Mouse (Mus musculus): ENCODE data around the gene Nek7.

Gene Nek7

GRCm38 (mm10) chr1:138568434-138569232 is 51.3 kb downstream of the Nek7 start:
- peak; percentile 96 for DNase-seq

GRCm38 (mm10) chr1:138567946-138568345 is 52.0 kb downstream of the Nek7 start:
- DNase-seq: peak; percentile 90

- DNase-seq: no peak
Observed at GRCm38 (mm10) chr1:138564677-138565076, 55.3 kb downstream of the Nek7 start.

- DNase-seq: peak; percentile 91
Observed at GRCm38 (mm10) chr1:138560733-138561132, 59.2 kb downstream of the Nek7 start.

GRCm38 (mm10) chr1:138559213-138560101 is 60.5 kb downstream of the Nek7 start:
- no peak for DNase-seq

GRCm38 (mm10) chr1:138558342-138558741 is 61.6 kb downstream of the Nek7 start:
- no peak for DNase-seq

GRCm38 (mm10) chr1:138554926-138555325 is 65.0 kb downstream of the Nek7 start:
- no peak for DNase-seq

- peak; percentile 96 for DNase-seq
Observed at GRCm38 (mm10) chr1:138550184-138550583, 69.8 kb downstream of the Nek7 start.

GRCm38 (mm10) chr1:138542170-138542515 is 77.8 kb downstream of the Nek7 start:
- DNase-seq: no peak

GRCm38 (mm10) chr1:138541495-138542169 is 78.3 kb downstream of the Nek7 start:
- no peak for DNase-seq

- no peak for DNase-seq
Observed at GRCm38 (mm10) chr1:138539713-138540112, 80.2 kb downstream of the Nek7 start.

- DNase-seq: no peak
Observed at GRCm38 (mm10) chr1:138538217-138538616, 81.7 kb downstream of the Nek7 start.

GRCm38 (mm10) chr1:138535758-138536574 is 84.0 kb downstream of the Nek7 start:
- no peak for DNase-seq

GRCm38 (mm10) chr1:138530604-138531003 is 89.3 kb downstream of the Nek7 start:
- no peak for DNase-seq

GRCm38 (mm10) chr1:138523962-138524361 is 96.0 kb downstream of the Nek7 start:
- no peak for DNase-seq

- no peak for DNase-seq
Observed at GRCm38 (mm10) chr1:138518235-138518634, 101.7 kb downstream of the Nek7 start.

- DNase-seq: no peak
Observed at GRCm38 (mm10) chr1:138517360-138518099, 102.4 kb downstream of the Nek7 start.

- DNase-seq: no peak
Observed at GRCm38 (mm10) chr1:138516946-138517345, 103.0 kb downstream of the Nek7 start.

- DNase-seq: no peak
Observed at GRCm38 (mm10) chr1:138515362-138515761, 104.6 kb downstream of the Nek7 start.

GRCm38 (mm10) chr1:138513982-138514381 is 106.0 kb downstream of the Nek7 start:
- DNase-seq: no peak

- DNase-seq: no peak
Observed at GRCm38 (mm10) chr1:138510566-138510965, 109.4 kb downstream of the Nek7 start.

All from heart, adult 11 months (tissue).